Mouse (Mus musculus) B cell, adult 62 days (primary cell): Measurements from ENCODE around the gene Drap1. TPM values are rescaled to one million over a fixed set of nuclear protein-coding genes. Genes with fewer than 3 reads are reported as not detected.

Source experiments
- total RNA-seq: library from RNA; stranded (reverse); gene quantifications from 4 replicates; pipeline ENCODE4 v1.2.4, GENCODE M21; 2023

Drap1 gene
- 152 to 183 TPM (median 166 TPM) in 4 replicates for total RNA-seq

GRCm38 (mm10) chr19:5424782-5425741 is at the start of gene Drap1, which contains the start of gene AI837181:
Gene Drap1 (minus strand): TSS chr19:5424979.
Gene AI837181 (plus strand): TSS chr19:5425144.

DNA sequence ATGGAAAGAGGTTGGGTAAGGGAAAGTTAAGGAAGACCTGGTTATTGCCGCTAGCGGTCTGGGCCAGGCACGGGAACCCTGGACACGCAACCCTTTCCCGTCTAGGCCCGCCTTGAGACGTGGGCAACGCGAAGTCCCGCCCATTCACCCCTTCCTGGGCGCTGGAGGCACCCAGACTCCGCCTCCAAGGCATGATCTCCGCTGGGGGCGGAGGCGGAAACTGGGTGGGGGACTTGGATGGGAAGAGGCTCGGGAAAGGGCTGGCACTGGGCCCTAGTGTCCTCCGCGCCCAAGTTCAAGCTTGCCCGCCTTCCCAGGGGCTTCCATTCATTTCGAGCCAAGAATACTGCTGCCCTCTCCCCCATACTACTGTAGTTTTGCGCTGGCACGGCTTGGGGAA is 48.9 kb upstream of the Drap1 start, which contains the start of gene Efemp2:
Efemp2 (plus strand) TSS at position 235 of the 400 bp plus-strand sequence.

DNA sequence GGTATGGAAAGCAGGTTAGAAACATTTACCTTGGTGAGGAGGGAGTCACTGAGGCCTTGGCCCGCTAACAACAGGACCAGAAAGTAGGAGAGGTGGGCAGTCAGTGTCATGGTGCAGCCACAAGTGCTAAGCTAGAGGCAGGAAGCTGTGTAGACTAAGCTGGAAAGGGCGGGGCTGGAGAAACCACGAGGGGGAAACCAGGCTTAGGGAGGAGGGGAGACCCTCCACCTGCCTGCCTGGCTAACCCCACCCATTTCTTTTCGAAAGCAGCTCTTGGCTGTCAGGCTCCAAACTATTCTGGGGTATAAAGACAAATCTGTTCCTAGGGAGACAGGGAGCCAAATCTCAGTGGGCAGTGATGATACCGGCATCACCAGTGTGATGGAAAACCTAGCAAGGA is 43.6 kb upstream of the Drap1 start, which contains the start of gene Ctsw:
Ctsw (minus strand) TSS at position 134 of the 400 bp plus-strand sequence.

DNA sequence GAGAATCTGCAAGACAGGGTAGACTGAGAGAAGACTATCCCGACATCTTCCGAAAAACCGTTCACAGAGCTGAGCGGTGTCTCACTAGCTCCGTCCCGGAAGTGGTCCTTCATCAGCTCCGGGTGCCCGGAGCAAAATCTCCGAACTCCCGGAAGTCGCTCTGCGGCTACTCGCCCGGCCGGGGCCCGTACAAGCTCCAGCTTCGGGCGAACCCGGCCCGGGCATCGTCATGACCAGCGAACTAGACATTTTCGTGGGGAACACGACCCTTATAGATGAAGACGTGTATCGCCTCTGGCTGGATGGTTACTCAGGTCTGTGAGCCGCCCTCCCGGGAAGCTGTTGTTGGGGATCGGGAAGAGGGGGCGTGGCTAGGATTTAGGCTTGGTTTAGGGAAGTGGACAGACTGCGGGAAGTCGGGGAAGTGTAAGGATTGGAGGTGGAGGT is 35.7 kb upstream of the Drap1 start, which contains the start of gene Fibp:
Fibp (plus strand) TSS at position 151 of the 447 bp plus-strand sequence.

DNA sequence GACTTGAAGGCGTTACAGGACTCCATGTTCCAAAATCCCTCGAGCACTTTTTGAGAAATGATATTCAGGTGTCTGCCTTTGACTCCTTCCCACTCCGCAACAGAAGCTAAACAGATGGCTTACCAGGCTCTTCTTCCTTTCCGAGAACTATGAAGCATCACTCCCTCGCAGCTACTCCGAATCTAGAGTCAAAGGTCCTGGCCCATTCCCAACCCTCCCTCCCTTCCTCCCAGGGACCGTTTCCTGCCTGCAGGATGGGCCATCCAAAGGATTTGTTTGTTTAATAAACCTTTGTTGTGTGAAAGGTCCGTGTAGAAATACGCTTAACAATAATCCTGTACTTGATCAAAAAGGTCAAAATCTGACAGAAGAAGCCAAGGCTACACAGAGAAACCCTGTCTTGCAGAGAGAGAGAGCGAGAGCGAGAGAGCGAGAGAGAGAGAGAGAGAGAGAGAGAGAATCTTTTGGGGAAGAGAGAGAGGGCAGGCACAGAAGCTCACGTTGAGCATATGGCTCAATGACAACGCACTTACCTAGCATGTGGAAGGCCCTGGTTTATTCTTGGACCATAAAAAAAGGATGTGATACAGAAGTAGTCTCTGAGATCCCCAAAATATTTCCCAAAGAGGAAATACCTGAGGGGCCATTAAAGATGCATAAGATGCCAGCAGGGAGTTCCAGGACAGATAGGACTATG is 33.1 kb upstream of the Drap1 start, which contains the start of gene Ccdc85b:
Ccdc85b (minus strand) TSS at position 149 of the 697 bp plus-strand sequence.

DNA sequence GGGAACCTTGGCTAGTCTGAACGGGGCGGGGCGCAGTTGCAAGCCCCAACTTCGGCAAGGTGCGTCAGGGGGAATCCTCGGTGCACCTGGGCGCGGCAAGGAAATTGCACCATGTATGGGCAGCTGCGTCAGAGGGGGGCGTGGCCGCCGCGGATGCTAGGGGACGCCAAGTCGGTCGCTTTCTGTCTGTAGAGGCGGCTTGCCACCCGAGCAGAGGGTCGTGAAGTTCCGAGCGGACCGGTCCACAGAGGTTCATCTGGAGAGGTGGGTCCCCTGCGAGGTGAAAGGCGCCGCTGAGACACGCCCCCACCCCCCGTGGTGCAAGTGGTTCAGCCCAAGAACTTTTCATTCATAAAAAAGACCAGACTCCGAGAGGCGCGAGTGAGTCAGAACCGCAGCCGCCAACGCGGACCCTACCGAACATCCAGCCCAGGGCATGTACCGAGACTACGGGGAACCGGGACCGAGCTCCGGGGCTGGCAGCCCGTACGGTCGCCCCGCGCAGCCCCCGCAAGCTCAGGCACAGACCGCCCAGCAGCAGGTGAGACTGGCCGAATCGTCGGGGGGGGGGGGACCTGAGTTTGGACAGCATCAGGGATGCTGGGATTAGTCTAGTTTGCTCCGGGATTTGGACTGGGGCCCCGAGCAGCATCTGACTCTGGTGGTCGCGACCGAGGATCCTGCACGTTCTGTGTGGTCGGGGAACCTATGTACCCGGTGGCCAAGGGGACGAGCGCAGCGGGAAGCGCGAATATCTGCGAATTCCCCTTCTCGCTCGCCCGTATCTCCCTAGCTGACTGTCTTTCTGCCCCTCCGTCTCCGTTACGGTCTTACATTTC is 23.0 kb upstream of the Drap1 start, which contains the start of gene Fosl1:
Fosl1 (plus strand) TSS at position 33 of the 839 bp plus-strand sequence.

DNA sequence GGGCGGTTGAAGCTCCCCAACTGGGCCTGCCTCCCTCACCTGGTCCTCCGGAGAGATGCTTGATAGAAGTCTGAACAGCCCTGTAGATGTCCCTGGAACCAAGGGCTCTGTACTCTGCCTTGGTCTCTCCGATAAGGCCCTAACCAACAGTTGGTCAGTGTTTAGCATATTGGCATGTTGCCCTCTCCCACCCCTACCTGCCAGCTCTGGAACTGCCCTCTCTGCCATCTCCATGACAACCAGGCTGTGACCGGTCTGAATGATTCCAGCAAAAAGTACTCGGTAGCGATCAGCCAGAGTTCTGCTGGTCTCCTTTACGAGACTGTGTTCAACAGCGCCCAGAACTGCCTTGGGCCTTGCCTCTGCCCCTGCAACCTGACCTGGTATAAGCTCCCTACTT is 22.5 kb downstream of the Drap1 start, which contains the start of gene Tsga10ip:
Tsga10ip (minus strand) TSS at position 234 of the 400 bp plus-strand sequence.

GRCm38 (mm10) chr19:5388588-5389242 is 36.1 kb downstream of the Drap1 start, which contains the start of gene Sart1:
Gene Sart1 (minus strand): TSS chr19:5388703.

Other genes with a start within 250 kb of the Drap1 start
- 72.0 to 82.2 TPM (median 75.3 TPM) in 4 replicates for gene Pacs1, start 151.9 kb downstream of the Drap1 start, total RNA-seq
- gene Sf3b2, start 129.5 kb downstream of the Drap1 start, total RNA-seq: 307 to 329 TPM (median 311 TPM) in 4 replicates
- not detected in 4 replicates for gene Gal3st3, start 126.6 kb downstream of the Drap1 start, total RNA-seq
- not detected in 4 replicates for gene Catsper1, start 89.2 kb downstream of the Drap1 start, total RNA-seq
- gene Cst6, start 75.4 kb downstream of the Drap1 start, total RNA-seq: 1.1 TPM in 1 of 4 replicates, not detected in the others
- 34.9 to 38.5 TPM (median 36.1 TPM) in 4 replicates for gene Eif1ad, start 58.2 kb downstream of the Drap1 start, total RNA-seq
- 88.3 to 99.9 TPM (median 93.3 TPM) in 4 replicates for gene Banf1, start 57.8 kb downstream of the Drap1 start, total RNA-seq
- 164 to 192 TPM (median 190 TPM) in 4 replicates for gene Sart1, start 36.3 kb downstream of the Drap1 start, total RNA-seq
- gene Tsga10ip, start 22.5 kb downstream of the Drap1 start, total RNA-seq: not detected in 4 replicates
- 48.5 to 56.8 TPM (median 51.1 TPM) in 4 replicates for gene AI837181, start 165 bp upstream of the Drap1 start, total RNA-seq
- 0.41 to 2.4 TPM (median 1.2 TPM) in 4 replicates for gene Fosl1, start 22.6 kb upstream of the Drap1 start, total RNA-seq
- 2.5 to 3.4 TPM (median 2.8 TPM) in 4 replicates for gene Ccdc85b, start 32.9 kb upstream of the Drap1 start, total RNA-seq
- gene Fibp, start 35.6 kb upstream of the Drap1 start, total RNA-seq: 71.4 to 110 TPM (median 105 TPM) in 4 replicates
- 0.92 to 2.5 TPM (median 1.4 TPM) in 4 replicates for gene Ctsw, start 43.5 kb upstream of the Drap1 start, total RNA-seq
- gene Efemp2, start 49.0 kb upstream of the Drap1 start, total RNA-seq: not detected in 4 replicates
- gene Mus81, start 63.4 kb upstream of the Drap1 start, total RNA-seq: 29.5 to 38.4 TPM (median 36.3 TPM) in 4 replicates
- gene Cfl1, start 65.5 kb upstream of the Drap1 start, total RNA-seq: 1,244 to 1,311 TPM (median 1,302 TPM) in 4 replicates
- gene 1700020D05Rik, start 78.8 kb upstream of the Drap1 start, total RNA-seq: 1.6 to 3.8 TPM (median 2.1 TPM) in 4 replicates
- gene Snx32, start 85.6 kb upstream of the Drap1 start, total RNA-seq: 9.1 to 11.3 TPM (median 9.6 TPM) in 4 replicates
- not detected in 4 replicates for gene Ovol1, start 135.7 kb upstream of the Drap1 start, total RNA-seq
- gene Ap5b1, start 143.0 kb upstream of the Drap1 start, total RNA-seq: 15.4 to 17.9 TPM (median 15.7 TPM) in 4 replicates
- 75.8 to 104 TPM (median 94.4 TPM) in 4 replicates for gene Rnaseh2c, start 176.9 kb upstream of the Drap1 start, total RNA-seq
- 102 to 119 TPM (median 114 TPM) in 4 replicates for gene Kat5, start 185.3 kb upstream of the Drap1 start, total RNA-seq
- gene Rela, start 212.5 kb upstream of the Drap1 start, total RNA-seq: 140 to 161 TPM (median 148 TPM) in 4 replicates
- gene Sipa1, start 238.7 kb upstream of the Drap1 start, total RNA-seq: 565 to 597 TPM (median 588 TPM) in 4 replicates